Mouse (Mus musculus): ENCODE measurements around the gene Ppp1r13b. TPM values are rescaled to one million over a fixed set of nuclear protein-coding genes. Genes with fewer than 3 reads are reported as not detected.
A peak's percentile ranks its signal among the peaks of the same experiment; 100 is the strongest.

Ppp1r13b gene
- polyA plus RNA-seq, 1 experiment from 2014 or later: 13.6 TPM

DNA sequence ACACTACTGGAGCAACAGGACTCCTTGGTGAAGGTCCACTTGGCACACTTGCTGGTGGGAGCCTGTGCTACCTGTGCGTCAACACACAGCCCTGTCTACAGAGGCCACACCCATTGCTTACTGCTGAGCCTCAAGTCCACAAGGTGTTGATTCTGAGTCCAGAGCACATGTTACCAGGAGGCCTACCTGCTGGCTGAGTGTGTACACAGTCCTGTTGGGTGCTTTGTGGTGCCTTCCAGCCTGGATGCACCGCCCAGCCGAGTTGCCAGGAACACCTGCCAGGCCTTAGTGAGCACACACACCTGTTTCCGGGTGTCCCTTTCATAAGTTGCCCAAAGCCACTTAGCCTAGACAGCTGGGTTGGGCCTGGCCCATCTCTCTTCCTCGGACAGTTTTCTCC, 104.4 kb downstream of the Ppp1r13b start:
- 36% methylated on average over 5 of the region's 5 CpGs for WGBS
- no peak overlapping the region for H3K4me3 ChIP-seq (ENCODE audit: low read depth, low read length)
- H3K4me1 ChIP-seq (replicated peaks; ENCODE audit: control insufficient read depth, insufficient read depth, low read length): no peaks in the 10 kb centered on the region; the same call in 1 of the 2 replicates
- H3K36me3 ChIP-seq (ENCODE audit: control insufficient read depth, insufficient read depth): peaks cover 77% of the 10 kb centered on the region
- H3K9ac ChIP-seq (ENCODE audit: low read depth, low read length): no peak overlapping the region
- H3K27me3 ChIP-seq (replicated peaks; ENCODE audit: control insufficient read depth, insufficient read depth, low read length): no peaks in the 10 kb centered on the region
- H3K4me2 ChIP-seq (replicated peaks; ENCODE audit: low read depth): no peak overlapping the region
- TF ChIP-seq CTCF (IDR thresholded peaks at IDR 0.05; ENCODE audit: low read depth): no peak
- peak overlapping the region; percentile 75 for H3K27ac ChIP-seq (ENCODE audit: low read depth, low read length)
- peak; percentile 77 for ATAC-seq
- no peaks in the 10 kb centered on the region for H3K9me3 ChIP-seq (ENCODE audit: control insufficient read depth)

DNA sequence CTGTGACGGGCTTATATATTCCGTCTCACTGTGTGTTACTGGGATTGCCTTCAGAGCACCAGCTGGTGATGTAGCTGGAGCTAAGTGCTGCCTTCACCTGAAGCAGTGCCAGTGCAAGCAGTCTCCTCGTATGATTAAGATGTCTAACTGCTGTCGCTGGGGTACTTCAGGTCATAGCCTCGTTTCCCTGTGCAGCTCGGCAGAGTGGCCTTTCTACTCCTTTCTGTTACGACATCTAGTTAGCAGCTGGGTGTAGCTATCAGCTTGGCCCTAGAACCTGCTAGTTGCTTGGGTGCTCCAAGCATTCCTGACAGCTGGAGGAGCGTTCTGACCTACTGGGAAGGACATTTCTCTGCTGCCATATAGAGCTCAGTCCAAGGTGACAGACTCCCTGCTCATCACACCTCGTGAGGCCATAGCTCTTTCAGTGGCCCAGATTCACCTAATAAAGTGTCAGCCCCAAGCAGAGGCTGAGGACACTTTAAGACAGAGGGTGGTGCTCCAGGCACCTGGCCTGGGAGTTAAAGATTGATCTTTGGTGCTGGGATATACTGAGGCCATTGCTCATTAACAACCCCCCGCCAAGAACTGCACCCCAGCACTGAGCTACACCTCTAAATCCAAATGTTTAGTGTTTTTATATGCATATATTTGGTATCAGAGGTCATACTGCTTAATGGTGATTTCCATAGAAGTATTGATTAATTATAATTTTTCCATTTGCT, 107.3 kb downstream of the Ppp1r13b start:
- H3K4me3 ChIP-seq (ENCODE audit: low read depth, low read length): no peak overlapping the region
- WGBS: 50% methylated on average over 10 of the region's 10 CpGs
- no peaks in the 10 kb centered on the region for H3K27me3 ChIP-seq (replicated peaks; ENCODE audit: control insufficient read depth, insufficient read depth, low read length)
- no peaks in the 10 kb centered on the region; the same call in 1 of the 2 replicates for H3K4me1 ChIP-seq (replicated peaks; ENCODE audit: control insufficient read depth, insufficient read depth, low read length)
- H3K4me2 ChIP-seq (replicated peaks; ENCODE audit: low read depth): no peak overlapping the region
- H3K9ac ChIP-seq (ENCODE audit: low read depth, low read length): no peak overlapping the region
- peak; percentile 27; the same call in 1 of the 2 replicates for ATAC-seq
- no peaks in the 10 kb centered on the region for H3K9me3 ChIP-seq (ENCODE audit: control insufficient read depth)
- H3K27ac ChIP-seq (ENCODE audit: low read depth, low read length): peak overlapping the region; percentile 50; the same call in 1 of the 2 replicates
- peaks cover 76% of the 10 kb centered on the region for H3K36me3 ChIP-seq (ENCODE audit: control insufficient read depth, insufficient read depth)
- TF ChIP-seq CTCF (IDR thresholded peaks at IDR 0.05; ENCODE audit: low read depth): no peak

- Histone ChIP-seq H3K9me3 (ENCODE audit: control insufficient read depth) (no peaks in the 10 kb centered on the region), H3K27ac (ENCODE audit: low read depth, low read length) (no peak overlapping the region; the same call in 1 of the 2 replicates), H3K9ac (ENCODE audit: low read depth, low read length) (no peak overlapping the region), H3K4me1 (replicated peaks; ENCODE audit: control insufficient read depth, insufficient read depth, low read length) (no peaks in the 10 kb centered on the region; the same call in 1 of the 2 replicates), H3K27me3 (replicated peaks; ENCODE audit: control insufficient read depth, insufficient read depth, low read length) (no peaks in the 10 kb centered on the region), H3K4me3 (ENCODE audit: low read depth, low read length) (no peak overlapping the region), H3K4me2 (replicated peaks; ENCODE audit: low read depth) (no peak overlapping the region), H3K36me3 (ENCODE audit: control insufficient read depth, insufficient read depth) (peaks cover 75% of the 10 kb centered on the region)
- no peak for TF ChIP-seq CTCF (IDR thresholded peaks at IDR 0.05; ENCODE audit: low read depth)
- no peak for ATAC-seq
- WGBS: 93% methylated on average over 13 of the region's 13 CpGs
Observed at GRCm38 (mm10) chr12:111798493-111798892, 109.4 kb downstream of the Ppp1r13b start.

- H3K36me3 ChIP-seq (ENCODE audit: control insufficient read depth, insufficient read depth): peaks cover 73% of the 10 kb centered on the region
- no peak overlapping the region for H3K4me3 ChIP-seq (ENCODE audit: low read depth, low read length)
- no peaks in the 10 kb centered on the region; the same call in 1 of the 2 replicates for H3K4me1 ChIP-seq (replicated peaks; ENCODE audit: control insufficient read depth, insufficient read depth, low read length)
- TF ChIP-seq CTCF (IDR thresholded peaks at IDR 0.05; ENCODE audit: low read depth): no peak
- no peak for ATAC-seq
- 0 out of 2 replicates have a peak overlapping the region, but pooled peaks have one; percentile 22 for H3K9ac ChIP-seq (ENCODE audit: low read depth, low read length)
- no peaks in the 10 kb centered on the region for H3K9me3 ChIP-seq (ENCODE audit: control insufficient read depth)
- no peak overlapping the region for H3K4me2 ChIP-seq (replicated peaks; ENCODE audit: low read depth)
- H3K27me3 ChIP-seq (replicated peaks; ENCODE audit: control insufficient read depth, insufficient read depth, low read length): no peaks in the 10 kb centered on the region
- WGBS: 82% methylated on average over 8 of the region's 8 CpGs
- no peak overlapping the region for H3K27ac ChIP-seq (ENCODE audit: low read depth, low read length)
Observed at GRCm38 (mm10) chr12:111797251-111797650, 110.7 kb downstream of the Ppp1r13b start.

- no peak for TF ChIP-seq CTCF (IDR thresholded peaks at IDR 0.05; ENCODE audit: low read depth)
- 87% methylated on average over 28 of the region's 28 CpGs for WGBS
- no peaks in the 10 kb centered on the region; the same call in 1 of the 2 replicates for H3K4me1 ChIP-seq (replicated peaks; ENCODE audit: control insufficient read depth, insufficient read depth, low read length)
- no peaks in the 10 kb centered on the region for H3K9me3 ChIP-seq (ENCODE audit: control insufficient read depth)
- no peak overlapping the region for H3K9ac ChIP-seq (ENCODE audit: low read depth, low read length)
- H3K4me2 ChIP-seq (replicated peaks; ENCODE audit: low read depth): no peak overlapping the region
- H3K4me3 ChIP-seq (ENCODE audit: low read depth, low read length): no peak overlapping the region
- peaks cover 76% of the 10 kb centered on the region for H3K36me3 ChIP-seq (ENCODE audit: control insufficient read depth, insufficient read depth)
- ATAC-seq: no peak
- no peaks in the 10 kb centered on the region for H3K27me3 ChIP-seq (replicated peaks; ENCODE audit: control insufficient read depth, insufficient read depth, low read length)
- H3K27ac ChIP-seq (ENCODE audit: low read depth, low read length): peak overlapping the region; percentile 88
Observed at GRCm38 (mm10) chr12:111795180-111795895, 112.6 kb downstream of the Ppp1r13b start.

DNA sequence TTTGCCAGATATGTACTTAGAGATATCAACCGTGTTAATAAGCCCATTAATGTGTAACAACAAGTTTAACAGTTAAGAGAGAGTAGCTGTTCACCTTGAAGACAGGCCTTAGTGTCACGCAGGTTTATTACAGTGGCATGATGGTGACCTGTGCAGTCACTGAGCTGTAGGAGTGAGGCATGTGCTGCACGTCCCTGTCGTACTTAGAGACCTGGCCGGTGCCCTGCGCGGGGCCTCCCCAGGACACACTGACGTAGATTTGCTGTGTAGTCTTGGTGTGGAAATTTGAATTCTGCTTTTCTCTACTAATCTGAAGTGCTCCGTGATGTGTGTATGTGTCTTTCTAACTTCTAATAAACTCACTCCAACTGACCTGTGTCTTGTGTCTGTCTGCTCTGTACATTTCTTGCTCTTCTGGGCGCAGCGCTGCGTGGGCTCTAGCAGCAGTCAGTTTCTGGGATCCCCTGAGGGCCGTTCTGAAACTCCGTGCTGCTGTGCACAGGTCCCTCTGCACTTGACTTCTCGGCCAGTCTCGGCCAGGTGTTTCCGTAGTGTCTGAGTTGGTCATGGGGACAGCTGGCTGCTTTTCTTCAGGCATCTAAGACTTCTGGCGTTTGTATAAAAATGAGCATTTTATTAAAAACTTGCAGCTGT, 113.3 kb downstream of the Ppp1r13b start:
- peaks cover under 1% of the 10 kb centered on the region; the same call in 1 of the 2 replicates for H3K4me1 ChIP-seq (replicated peaks; ENCODE audit: control insufficient read depth, insufficient read depth, low read length)
- ATAC-seq: peak; percentile 74
- H3K27ac ChIP-seq (ENCODE audit: low read depth, low read length): peak overlapping the region; percentile 88
- no peaks in the 10 kb centered on the region for H3K27me3 ChIP-seq (replicated peaks; ENCODE audit: control insufficient read depth, insufficient read depth, low read length)
- peak overlapping the region; percentile 35 for H3K4me2 ChIP-seq (replicated peaks; ENCODE audit: low read depth)
- H3K36me3 ChIP-seq (ENCODE audit: control insufficient read depth, insufficient read depth): peaks cover 82% of the 10 kb centered on the region
- no peaks in the 10 kb centered on the region for H3K9me3 ChIP-seq (ENCODE audit: control insufficient read depth)
- no peak for TF ChIP-seq CTCF (IDR thresholded peaks at IDR 0.05; ENCODE audit: low read depth)
- H3K9ac ChIP-seq (ENCODE audit: low read depth, low read length): 0 out of 2 replicates have a peak overlapping the region, but pooled peaks have one; percentile 34
- 68% methylated on average over 18 of the region's 18 CpGs for WGBS
- H3K4me3 ChIP-seq (ENCODE audit: low read depth, low read length): no peak overlapping the region
